Mouse (Mus musculus) gastrocnemius, postnatal 14 days (tissue): ENCODE data around the gene Hspa5. TPM values are rescaled to one million over a fixed set of nuclear protein-coding genes. Genes with fewer than 3 reads are reported as not detected.
"Not testable (repeated sequence)": the region's sequence is repeated elsewhere in the genome, so short reads cannot be mapped to it uniquely, and the experiment has no call there.

Source experiments
- DNase-seq: peaks from one replicate; pipeline ENCODE4 v3.0.0; 2021; ENCODE audit warnings: mixed read lengths
- intact Hi-C: fragments of 180-260 bp; cut with DNase I; formaldehyde crosslinking; loops from one replicate; pipeline ENCODE4 v1.15.1; 2025; ENCODE audit warnings: low total_unique reads
- long read RNA-seq, 2 experiments: library from polyadenylated mRNA; stranded (forward); transcript quantifications; one replicate each; pipeline ENCODE4 v2.0.0; 2021
- total RNA-seq, 2 experiments: library from RNA; stranded (reverse); gene quantifications; 2 replicates each; pipeline ENCODE4 v1.2.3; 2021

Gene Hspa5
- total RNA-seq: 100 to 1,000 TPM; 175 to 207 TPM
- long read RNA-seq, experiment 1, transcript Hspa5-201 (9 exons, 3,672 nt): major isoform, 199 of 278 reads
- long read RNA-seq, experiment 1, transcript Hspa5-202 (8 exons, 2,613 nt): minor isoform, 64 of 278 reads
- long read RNA-seq, experiment 1, partial matches to known transcripts: 7 of 278 reads
- long read RNA-seq, experiment 1, other reads (novel, unspliced or antisense): 8 of 278 reads
- long read RNA-seq, experiment 2, transcript Hspa5-201 (9 exons, 3,672 nt): major isoform, 257 of 347 reads
- long read RNA-seq, experiment 2, transcript Hspa5-202 (8 exons, 2,613 nt): minor isoform, 78 of 347 reads
- long read RNA-seq, experiment 2, partial matches to known transcripts: 8 of 347 reads
- long read RNA-seq, experiment 2, other reads (novel, unspliced or antisense): 4 of 347 reads

DNA sequence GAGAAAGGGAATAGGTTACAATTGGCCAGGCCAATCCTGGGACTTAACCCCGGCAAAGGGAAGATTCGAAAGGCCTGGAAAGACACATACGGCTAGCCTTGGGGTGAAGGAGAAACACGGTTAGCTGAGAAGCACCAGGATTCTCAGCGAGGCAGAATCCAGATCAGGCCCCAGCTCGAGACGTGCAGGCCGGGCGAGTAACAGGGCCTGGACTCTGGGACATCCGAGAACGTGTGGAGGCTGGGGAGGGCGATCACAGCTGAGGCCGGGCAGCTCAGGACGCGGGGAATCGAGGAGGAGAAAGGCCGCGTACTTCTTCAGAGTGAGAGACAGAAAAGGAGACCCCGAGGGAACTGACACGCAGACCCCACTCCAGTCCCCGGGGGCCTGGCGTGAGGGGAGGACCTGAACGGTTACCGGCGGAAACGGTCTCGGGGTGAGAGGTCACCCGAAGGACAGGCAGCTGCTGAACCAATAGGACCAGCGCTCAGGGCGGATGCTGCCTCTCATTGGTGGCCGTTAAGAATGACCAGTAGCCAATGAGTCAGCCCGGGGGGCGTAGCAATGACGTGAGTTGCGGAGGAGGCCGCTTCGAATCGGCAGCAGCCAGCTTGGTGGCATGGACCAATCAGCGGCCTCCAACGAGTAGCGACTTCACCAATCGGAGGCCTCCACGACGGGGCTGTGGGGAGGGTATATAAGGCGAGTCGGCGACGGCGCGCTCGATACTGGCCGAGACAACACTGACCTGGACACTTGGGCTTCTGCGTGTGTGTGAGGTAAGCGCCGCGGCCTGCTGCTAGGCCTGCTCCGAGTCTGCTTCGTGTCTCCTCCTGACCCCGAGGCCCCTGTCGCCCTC lies at the start of gene Hspa5:
Gene Hspa5 (plus strand): TSS at position 603 of the 859 bp plus-strand sequence.
- intact Hi-C loops: no loop called here
- peak; percentile 99 for DNase-seq

DNA sequence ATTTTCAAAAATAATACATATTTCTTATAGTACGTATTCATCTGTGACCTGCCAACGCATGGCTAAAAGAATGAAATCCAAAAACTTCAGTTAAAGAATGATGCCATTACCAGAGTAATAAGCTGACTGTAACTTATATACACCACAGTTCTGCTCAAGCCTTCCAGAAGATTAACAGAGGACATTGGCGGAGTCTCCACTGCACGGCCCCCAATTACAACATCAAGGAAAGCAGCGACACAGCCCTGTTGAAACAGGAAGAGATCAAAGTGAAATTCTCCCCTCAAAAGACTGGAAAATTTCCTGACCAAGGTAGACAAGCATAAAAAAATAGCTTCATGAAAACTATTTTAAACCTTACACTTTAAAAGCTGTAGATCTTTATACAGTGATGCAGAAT lies 46.5 kb upstream of the Hspa5 start:
- intact Hi-C loops: no loop called here
- DNase-seq: no peak

DNA sequence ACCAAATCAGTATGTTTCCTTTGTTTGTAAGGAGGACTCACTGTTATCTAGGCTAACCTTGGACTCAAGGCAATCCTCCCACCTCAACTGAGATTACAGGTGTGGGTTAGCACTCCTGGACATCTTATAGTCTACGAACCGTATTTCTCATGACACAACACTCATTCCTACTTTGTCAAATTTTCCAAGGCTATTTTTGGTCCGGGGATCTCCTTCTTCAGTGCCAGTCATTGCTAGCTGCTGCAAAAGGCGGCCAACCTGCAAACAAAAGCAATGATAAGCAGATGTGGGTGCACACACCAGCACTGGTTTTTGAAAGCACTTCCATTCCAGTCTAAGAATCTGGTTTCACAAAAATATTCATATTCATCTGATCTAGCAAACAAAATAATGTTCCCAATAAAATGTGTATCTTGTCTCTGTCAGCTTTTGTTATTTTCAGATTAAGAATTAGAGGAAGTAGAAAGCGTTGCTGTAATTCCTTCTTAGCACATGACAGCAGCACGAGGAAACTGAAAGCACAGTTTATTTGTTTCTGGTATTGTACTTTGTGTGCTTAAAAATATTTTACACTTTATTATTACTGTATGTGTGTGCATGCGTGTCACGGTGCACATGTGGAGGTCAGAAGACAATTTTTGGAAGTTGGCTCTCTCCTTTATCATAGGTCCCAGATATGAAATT lies 44.6 kb upstream of the Hspa5 start:
- intact Hi-C loops: no loop called here
- DNase-seq: no peak

DNA sequence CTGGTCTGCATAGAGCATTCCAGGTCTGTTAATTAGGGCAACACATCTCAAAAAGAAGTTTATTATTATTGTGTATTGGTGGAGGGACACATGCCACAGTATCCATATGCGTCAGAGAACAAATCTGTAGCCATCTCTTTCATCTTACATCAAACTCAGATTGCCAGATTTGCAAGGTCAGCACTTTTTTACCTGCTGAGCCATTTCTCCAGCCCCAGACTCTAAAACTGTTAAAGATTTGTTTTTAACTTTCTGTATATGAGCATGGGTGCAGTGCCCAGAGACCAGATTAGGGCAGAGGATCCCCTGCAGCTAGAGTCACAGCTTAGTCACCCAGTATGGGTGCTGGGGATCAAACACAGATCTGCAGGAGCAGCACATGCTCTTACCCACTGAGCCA lies 35.1 kb upstream of the Hspa5 start:
- intact Hi-C loops: no loop called here
- DNase-seq: no peak

DNA sequence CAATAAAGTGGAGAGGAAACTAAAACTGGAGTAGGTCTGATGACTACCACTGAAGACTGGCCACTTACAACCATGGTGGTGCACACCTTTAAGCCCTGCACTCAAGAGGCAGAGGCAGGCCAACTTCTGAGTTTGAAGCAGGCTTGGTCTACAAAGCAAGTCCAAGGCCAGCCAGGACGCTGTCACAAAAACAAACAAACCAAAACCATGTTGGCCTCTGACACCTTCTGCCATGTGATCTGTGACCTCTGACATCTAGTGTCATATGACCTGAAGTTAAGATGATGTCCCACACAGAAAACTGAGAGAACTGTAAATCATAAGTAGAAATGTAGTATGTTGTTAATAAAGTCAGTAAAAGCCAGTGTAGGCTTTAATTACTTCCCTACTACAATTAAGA lies 33.9 kb upstream of the Hspa5 start:
- DNase-seq: no peak
- intact Hi-C loops: no loop called here

DNA sequence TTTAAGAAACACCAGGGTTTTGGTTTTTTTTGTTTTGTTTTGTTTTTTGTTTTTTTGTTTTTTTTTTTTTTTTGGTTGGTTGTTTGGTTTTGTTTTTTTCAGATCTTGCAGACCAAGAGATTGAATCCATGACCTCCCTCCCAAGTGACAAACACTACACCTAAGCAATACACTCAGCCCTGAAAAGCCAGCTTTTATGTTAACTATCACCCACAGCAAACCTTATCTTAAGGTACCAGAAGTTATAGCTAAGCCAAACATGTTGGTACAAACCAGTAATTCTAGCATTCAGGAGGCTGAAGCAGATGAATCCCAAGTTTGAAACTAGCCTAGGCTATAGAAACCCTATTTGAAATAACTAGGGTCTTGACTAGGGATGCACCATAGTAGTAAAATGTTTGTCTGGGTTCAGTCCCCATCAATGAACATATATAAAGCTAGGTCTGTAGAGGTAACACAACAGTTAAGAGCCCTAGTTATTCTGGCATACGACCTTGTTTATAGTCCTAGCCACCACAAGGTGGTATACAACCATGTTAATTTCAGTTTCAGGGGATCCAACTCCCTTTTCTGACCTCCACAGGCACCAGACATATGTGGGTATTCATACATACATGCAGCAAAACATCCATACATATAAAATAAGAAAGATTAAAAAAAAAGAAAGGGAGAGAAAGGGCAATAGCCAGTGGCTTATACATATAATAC lies 31.9 kb upstream of the Hspa5 start:
- intact Hi-C loops: no loop called here
- DNase-seq: no peak

DNA sequence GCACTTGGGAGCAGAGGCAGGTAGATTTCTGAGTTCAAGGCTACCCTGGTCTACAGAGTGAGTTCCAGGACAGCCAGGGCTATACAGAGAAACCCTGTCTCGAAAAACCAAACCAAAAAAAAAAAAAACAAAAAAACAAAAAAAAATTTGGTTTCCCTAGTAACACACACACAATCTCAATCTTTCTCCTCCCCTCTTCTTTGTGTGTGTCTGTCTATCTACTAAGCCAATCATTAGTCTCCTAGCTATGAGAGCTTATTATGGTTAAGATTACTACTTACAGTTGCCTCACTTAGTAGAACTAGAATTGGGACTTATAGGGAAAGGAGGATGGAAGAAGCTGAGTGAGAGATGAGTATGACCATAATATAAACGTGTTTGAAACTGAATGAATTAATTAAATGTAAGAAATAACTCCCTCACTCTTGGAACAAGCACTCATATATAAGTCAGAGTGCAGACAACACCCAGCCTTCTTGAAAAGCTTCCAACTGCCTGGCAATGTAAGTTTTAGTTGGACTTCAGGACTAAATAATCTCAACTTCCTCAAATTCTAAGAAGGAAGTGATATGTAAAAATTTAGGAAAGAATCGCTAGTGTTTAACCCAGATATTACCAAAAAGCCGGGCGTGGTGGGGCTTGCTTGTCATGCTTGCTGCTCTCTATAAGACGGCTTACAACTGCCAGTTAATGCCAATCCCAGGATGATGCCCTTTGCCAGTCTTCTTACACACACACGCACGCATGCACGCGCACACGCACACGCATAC lies 30.2 kb upstream of the Hspa5 start:
- intact Hi-C loops: no loop called here
- no peak for DNase-seq

DNA sequence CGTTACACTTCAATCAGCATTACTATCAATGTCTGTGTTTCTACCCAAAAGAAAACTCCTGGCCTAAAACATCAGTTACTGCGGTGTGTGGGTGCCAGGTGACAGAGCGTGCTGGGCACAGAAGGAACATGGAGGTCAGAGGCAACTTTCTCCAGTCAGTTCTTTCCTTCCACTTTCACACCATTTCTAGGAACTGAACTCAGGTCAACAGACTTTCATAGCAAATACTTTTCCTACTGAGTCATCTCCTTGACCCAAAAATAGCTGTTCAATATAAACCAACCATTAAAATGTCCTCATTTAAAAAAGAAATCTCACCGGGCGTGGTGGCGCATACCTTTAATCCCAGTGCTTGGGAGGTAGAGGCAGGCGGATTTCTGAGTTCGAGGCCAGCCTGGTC lies 29.1 kb upstream of the Hspa5 start:
- DNase-seq: no peak
- intact Hi-C loops: no loop called here

DNA sequence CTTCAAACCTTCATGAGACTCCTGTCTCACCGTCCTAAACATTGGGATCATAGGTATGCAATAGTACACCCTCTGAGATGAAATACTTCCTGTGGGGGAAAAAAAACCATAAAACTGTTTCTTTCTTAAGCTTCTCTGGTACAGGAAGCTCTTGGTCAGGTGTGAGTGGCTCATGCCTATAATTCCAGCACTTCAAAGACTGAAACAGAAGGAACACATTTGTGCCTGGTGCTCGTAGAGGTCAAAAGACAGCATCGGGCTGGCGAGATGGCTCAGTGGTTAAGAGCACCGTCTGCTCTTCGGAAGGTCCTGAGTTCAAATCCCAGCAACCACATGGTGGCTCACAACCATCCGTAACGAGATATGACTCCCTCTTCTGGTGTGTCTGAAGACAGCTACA lies 27.3 kb upstream of the Hspa5 start:
- no peak for DNase-seq
- intact Hi-C loops: no loop called here

DNA sequence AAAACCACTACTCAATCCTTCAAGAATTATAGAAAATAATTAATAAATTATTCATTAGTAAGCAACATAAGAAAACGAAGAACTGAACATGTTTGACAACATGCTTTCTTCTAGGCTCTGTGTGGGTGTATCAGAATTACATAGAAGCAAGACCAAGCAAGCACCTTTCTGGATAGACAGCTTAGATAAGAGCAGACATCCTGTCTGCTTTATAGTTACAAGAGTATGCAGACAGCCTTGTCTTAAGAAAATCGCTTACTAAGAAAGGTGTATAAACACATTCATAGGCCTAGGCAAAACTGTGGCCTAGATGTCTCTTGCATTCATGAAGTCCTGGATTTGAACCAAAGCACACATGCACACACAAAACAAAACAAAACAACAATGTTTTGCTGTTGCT lies 26.1 kb upstream of the Hspa5 start:
- intact Hi-C loops: no loop called here
- no peak for DNase-seq

DNA sequence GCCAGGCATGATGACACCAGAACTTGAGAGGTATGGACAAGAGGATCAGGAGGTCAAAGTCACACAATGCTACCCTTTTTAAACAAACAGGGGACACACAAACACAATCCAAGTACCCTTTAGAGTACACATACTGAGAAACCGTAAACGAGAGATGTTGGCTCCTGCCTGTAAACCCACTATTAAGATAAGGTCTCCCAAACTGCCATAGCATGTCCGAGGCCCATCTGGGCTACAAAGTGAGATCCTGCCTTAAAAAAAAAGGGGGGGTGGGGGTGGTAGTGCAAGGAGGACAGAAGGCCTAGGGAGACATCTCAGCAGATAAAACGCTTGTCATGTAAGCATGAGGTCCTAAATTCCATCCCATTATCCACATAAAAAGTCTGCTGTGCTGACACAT lies 23.3 kb upstream of the Hspa5 start:
- intact Hi-C loops: no loop called here

DNA sequence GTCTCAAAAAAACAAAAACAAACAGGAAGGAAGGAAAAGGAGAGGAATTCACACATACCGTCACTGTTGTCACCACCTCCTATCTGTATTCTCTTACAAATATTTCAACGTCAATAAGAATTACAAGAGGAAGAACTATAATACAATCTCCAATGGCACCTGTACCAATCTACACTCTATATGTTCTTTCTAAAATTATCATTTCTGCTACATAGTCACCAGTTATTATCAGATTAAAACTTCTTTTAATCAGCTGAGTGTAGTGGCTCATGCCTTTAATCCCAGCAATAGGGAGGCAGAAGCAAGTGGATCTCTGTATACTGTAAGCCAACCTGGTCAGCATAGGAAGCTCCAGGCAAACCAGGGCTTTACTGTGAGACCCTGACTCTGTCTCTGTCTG lies 21.5 kb upstream of the Hspa5 start:
- DNase-seq: no peak
- intact Hi-C loops: no loop called here

More for the DNA sequence above, 23.3 kb upstream of the Hspa5 start:
- DNase-seq: no peak

DNA sequence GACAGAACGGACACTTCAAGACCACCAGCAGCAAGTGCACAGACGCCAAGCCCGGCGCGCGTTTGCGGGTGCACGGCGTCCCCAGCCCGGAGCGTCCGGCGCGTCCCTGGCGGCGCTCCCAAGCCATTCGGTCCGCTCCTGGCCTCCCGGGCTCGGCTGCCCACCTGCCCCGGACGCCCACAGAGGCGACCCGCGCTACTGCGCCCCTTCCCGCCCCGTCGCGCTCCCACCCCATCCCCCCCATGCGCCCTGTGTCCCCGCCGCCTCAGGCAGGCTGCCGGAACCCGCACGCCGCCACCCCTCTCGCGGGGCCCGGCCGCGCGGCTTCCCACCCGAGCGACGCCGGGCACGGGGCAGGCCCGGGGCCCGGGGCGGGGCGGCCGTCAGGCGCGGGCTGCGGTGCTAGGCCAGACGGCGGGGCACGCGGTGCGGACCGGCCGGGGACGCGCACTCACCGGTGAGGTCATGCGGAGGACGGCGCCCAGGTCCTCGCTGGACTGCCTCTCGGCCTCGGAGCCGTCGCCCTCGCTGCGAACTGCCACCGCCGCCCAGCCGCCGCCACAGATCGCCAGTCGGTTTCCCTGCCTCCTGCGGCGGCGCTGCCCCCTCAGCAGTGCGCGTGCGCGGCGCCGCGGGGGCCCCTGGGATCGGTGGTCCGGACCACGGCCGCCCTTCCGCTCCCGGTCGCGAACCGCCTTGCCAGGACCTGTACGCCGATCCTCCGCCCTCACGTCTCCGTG lies 17.8 kb upstream of the Hspa5 start:
- intact Hi-C loops: no loop called here
- DNase-seq: peak; percentile 93

DNA sequence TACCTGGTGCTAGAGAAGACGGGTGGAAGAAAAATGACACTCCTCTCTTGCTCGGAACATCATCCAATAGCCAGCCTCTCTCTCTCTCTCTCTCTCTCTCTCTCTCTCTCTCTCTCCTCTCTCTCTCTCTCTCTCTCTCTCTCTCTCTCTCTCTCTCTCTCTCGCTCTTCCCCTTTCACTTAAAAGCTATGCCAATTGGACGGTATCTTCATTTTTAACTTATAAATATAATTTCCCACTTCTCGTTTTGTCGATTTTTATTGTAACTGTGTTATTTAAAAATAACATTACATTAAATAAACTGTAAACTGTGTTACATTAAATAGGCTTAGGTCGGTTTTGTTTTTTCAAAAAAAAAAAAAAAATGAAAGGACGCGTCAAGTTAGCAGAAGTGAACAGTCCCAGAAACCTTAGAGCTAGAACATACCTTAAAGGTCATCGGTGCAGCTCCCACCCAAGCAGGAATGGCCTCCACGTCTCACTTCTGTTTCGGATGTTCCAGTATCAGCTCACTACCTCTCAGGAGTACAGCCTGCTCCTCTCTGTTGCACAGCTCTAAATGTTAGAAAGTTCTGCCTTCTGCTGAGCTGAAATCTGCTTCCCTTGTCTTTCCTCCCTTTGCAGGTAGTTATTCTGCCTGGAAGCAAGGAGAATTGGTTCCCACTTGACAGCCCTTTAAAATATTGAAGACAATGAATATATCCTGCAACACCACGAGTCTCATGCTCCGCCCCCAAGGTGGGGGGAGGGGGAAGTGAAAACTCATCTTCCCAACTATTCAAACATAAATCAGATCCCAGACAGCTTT lies 17.0 kb upstream of the Hspa5 start, which contains the start of gene Gapvd1:
Gene Gapvd1 (minus strand): TSS at position 682 of the 808 bp plus-strand sequence.
- intact Hi-C loops: no loop called here
- no peak for DNase-seq

DNA sequence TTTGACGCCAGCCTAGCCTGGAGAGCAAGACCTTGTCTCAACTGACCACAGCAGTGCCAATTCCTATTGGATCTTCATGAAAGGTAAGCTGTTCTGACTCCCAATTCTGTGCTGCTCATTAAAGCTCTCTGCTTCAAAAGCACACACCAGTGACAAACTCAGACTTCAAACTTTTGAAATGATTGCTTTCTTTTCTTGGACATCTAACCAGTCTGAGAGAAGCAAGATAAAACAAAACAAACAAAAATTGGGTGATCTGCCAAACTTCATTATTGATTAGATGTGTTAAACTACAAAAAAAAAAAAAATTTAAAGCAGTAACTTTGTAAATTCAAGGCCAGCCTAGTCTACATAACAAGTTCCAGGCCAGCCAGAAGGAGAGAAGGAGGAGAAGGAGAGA lies 14.4 kb upstream of the Hspa5 start:
- no peak for DNase-seq
- intact Hi-C loops: no loop called here

DNA sequence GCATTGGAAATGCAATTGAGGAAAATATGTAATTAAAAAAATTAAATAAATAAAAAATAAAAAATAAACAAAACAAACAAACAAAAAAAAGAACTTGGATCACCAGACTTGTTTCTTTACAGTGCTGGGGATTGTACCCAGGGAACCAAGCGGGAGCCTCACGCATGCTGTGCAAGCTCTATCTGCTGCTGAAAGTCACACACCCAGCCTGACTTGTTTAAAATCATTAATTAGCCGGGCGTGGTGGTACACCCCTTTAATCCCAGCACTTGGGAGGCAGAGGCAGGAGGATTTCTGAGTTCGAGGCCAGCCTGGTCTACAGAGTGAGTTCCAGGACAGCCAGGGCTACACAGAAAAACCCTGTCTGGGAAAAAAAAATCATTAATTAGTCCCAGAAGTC lies 10.5 kb upstream of the Hspa5 start:
- DNase-seq, intact Hi-C loops: not testable (repeated sequence)

DNA sequence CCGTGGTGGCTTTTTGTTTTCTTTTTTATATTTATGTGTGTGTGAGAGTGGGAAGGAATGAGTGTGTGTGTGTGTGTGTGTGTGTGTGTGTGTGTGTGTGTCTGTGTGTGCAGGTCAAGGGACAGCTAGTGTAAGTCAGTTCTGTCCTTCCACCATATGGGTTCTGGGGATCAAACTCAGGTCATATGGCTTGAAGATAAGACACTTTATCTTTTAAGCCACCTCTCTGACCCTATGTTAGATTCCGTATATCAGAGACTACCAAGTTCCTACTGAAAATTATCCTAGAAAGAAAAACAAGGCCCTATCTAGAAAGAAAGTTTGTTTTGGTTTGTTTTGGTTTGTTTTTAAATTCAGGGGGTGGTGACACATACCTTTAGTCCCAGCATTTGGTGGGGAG lies 9.6 kb upstream of the Hspa5 start:
- DNase-seq: no peak
- intact Hi-C loops: no loop called here
